Mouse (Mus musculus) cerebellum, postnatal 14 days (tissue): ENCODE measurements around the gene Zmym3.
A peak's percentile ranks its signal among the peaks of the same experiment; 100 is the strongest.

Experiments
- DNase-seq, 2 experiments: peaks; one replicate each; pipeline ENCODE4 v3.0.0; 2021; ENCODE audit warnings: mixed read lengths in 2 of 2

The Zmym3 gene

DNA sequence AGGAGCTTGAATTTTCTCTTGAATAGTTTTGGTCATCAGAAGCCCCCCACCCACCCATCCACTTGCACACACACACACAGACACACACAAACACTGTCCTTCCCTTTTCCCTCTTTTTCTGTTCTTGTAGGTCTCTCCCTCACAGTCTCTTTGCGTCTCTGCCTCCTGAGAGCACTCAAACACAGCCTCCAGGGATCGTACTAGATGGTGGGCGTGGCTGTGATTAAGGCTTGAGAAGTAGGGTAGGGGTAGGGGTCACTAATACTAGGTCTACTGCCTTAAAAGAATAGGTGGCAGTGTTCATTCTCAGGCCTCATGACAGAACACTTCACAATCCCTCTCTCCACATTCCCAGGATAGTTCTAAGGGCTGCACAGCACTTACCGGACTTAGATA is at the start of gene Zmym3:
Gene Zmym3 (minus strand): TSS at position 150 of the 396 bp plus-strand sequence.
- DNase-seq, result peak in 1 of 2 experiments; percentile 5

DNA sequence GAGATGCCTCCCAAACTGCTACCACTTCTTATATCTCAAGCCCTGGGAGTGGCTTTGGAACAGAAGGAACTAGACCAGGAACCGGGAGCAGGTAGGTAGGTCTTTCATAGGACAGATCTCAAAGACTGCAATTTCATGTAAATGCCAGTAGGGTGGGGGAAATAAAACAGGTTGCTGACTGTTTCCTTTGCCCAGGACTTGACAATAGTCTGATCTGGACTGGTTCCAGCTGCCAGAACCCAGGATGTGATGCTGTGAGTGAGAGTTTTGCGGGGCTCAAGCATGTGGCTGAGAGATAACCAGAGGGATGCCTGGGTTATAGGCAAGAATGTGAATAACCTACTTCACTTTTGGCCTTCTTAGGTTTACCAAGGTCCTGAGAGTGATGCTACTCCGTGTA is 30.9 kb upstream of the Zmym3 start:
- peak in 1 of 2 experiments; percentile 4 for DNase-seq

DNA sequence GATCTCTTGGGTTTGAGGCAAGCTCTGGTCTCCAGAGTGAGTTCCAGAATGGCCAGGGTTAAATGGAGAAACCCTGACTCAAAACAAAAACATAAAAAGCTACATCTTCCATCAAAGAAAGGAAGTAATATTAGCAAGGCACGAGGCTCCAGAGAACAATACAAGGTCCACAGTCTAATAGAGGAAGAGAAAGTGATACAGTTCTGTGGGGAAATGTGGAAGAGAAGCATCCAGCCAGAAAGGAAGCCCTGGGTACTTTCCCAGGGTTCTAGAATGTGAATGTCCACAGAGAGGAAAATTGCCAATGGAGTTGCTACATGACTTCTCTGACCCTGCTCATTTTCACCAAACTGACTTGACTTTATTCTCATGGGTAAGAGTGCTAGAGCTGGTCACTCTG is 30.5 kb upstream of the Zmym3 start:
- DNase-seq, result no peak

DNA sequence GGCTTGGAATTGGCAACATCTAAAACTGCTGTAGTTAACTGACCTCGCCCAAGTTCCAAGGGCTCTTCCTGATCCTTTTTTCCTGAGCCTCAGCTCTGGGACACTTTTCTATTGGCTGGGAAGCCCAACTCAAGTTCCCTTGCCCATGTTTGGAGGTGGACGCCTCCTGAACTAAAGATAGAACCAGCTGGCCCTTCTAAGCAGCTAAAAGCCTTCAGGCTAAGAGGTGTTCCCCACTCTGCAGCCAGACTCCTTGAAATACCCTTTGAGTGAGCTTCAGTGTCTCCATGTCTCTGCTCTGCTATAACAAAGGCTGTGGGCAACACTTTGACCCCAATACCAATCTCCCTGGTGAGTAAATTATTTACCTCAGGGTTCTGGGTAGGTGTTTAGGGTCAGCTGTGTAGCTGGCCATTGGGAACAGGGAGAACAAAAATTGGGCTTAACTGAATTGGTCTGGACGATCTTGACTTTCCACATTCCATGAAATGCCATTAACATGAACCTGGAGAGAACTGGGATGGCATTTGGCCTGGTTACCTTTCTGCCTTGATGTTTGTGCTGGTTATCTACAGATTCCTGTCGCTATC is 28.3 kb upstream of the Zmym3 start, which contains the start of gene Itgb1bp2:
Gene Itgb1bp2 (plus strand): TSS at position 203 of the 590 bp plus-strand sequence.
- DNase-seq, result no peak

DNA sequence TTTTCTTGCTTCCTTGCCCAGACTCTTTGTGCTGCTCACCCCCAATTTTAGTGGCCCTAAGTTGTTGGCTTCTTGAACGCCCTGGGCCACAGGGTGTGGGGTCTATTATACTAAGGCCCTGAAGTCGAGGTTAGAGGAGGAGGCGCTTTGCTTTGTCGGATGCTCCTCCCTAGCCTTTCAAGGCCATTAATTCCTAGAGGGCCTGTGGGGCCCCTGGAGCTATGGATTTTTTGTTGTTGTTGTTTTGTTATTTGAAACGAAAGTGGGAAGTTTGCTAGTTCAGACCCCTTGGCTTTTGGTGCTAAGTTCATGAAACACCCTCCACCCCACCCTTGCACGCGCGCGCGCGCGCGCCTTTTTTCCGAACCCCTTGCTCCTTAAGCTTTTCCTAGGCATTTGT is 9.3 kb upstream of the Zmym3 start:
- peak in 1 of 2 experiments; percentile 24 for DNase-seq

DNA sequence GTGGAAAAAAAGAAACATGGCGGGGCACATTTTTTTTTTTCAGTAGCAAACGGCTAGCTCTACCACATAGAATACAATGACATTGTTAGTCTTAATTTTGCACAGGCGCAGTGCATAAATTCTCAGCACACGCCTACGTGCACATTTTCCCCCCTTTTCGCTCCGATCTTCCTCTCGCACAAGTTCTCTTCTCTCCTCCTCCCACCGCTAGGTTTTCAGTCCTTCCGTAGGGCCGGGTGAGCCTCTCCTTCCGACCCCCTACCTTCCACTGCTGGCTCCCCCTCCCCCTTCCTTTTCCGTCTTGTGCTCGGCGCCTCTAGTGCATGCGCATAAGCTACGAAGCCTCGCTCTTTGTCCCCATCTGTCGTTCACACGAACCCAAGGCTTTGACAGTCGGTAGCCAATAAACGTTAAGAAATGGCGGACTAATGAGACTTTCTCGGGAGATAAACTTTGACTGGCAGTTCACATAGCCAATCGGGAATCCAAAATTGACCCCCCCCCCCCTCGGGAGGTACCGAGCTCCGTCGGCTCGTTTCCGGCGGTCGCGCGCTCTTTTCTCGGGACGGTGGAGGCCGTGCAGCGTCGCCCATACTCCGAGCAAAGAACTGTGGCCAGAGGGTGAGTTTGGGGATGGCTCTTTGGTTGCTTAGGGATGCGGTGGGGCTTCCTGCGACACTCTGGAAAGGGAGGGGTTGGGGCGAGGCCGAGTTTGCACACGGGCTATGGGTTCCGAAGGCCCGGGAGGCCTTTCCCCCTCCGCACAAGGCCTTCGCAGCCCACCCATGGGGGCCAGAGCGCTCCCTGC is 8.7 kb upstream of the Zmym3 start, which contains the start of gene Nono:
Gene Nono (plus strand): TSS at position 177 of the 808 bp plus-strand sequence.
- peak; percentile 88 to 91 for DNase-seq

DNA sequence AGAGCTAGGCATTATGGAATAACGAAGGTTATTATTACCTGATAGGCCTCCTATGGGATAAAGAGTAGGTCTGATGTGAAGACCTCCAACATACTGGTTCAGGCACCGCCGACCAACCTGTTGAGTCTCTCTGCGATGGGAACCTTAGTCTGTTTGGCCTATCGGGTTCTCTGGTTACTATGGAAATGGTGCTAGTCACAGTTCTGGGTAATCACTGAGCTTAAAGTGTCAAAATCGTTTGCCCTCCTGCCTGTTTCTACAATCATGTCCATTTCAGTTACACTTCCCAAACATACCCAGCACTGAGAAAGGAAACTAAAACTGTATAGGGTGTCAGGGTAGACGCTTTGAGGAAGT is 8.1 kb upstream of the Zmym3 start:
- peak in 1 of 2 experiments; percentile 33 for DNase-seq

DNA sequence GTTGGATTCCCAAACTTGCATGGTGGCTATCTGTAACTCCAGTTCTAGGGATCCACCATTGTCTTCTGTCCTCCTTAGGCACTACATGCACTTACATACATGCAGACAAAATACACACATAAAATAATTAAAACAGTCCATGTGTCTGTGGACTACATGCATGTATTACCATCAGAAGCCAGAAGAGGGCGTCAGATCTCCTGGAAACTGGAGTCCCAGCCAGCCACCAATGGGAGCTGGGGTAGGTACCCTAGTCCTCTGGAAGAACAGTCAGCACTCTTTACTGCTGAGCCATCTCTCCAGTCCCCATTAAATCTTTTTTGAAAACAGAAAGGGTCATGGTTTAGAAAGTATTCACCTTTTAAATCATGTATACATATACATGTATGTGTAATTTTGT is 7.1 kb upstream of the Zmym3 start:
- DNase-seq, result peak; percentile 10 to 35

DNA sequence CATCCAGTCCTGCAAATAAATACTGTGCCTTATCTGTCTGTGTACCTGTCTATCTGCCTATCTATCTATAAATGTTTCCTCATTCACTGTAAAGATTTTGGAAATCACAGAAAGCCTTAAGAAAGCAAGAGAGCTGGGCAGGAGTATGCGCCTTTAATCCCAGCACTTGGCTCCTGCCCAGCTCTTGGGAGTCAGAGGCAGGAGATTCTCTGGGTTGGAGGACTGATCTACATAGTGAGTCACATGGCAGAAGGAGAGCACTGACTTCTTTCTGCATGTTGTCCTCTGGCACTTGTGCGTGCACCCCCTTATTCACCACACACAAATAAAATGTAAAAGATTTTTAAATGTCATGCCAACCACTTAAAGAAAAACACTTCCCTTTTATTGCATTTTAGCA is 2.8 kb upstream of the Zmym3 start:
- peak; percentile 8 to 29 for DNase-seq

DNA sequence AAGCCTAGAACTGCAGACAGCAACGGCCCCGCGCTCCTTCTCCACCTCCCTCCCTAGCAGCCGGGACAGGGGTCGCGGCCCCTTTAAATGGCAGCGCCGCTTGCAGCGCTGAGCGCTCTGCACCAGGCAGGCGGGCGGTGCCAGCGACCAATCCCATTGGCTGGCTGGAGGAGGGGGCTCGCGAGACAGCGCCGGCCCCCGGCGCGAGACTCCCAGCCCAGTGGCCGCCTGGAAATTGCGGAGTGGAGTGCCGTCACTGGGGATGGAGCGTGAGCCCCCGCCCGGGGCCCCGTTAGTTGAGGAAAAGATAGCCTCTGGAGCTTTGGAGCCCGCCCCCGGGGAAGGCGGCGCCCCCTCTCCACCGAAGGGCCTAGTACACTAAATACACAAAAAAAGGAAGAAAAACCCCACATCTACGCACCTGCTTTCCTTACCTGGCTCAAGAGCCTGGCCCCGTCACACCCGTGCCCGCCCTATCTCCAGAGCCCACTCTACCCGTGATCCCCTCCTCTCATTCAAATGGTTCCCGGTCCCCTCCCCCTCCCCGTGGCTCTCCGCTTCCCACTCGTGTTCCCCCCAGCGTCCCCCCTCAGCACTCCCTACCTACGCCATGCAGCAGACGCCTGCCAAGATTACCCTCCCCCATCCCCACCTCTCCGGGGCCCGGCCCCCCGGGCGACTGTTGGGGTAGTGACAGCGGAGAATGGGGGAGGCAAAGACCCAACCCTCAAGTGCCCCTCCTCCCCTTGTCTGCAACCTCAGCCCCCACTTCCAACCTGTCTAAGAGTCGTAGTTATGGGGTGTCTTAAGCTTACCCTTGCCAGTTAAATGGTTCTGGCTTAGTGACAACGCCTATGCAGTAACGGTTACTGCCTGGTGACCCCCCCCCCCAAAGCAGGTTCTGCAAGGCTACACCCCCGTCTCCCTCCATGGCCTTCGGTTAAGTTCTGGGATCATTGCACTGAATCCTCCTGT is 637 bp downstream of the Zmym3 start:
- DNase-seq, result peak; percentile 91

DNA sequence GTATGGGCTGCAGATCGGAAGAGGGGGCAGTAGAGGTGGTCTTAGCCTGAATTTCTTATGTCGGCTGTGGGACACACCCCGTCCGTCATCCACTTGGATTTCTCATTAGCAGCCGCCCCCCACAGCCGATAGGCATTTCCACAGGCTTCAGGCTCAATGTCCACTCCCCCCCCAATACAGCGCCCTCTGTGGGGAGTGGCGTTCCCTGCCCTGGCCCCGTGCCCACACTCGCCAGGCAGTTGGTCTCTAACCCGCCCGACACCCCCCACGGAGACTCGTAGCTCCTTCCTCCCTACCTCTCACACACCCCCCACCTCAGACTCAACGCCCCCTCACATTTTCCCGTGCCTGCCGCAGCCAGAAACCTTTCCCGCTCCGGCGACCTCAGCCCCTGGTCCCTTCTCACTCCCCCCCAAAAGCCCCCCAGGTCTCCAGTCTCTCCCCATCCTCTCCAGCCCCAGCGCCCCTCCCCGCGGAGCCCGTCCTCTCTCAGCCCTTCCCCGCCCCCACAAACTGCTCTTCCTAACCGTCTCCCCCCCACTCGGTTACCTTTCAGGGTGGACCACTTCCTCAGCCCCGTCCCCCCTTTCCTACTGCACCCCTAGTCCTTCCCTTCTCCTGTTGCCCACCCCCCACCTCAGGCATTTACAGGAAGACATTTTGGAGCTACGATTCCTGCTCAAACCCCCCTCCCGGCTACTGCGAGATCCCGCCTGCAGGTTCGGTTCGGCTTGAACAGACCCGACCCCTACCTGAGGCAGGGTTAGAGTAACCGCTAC is 1.5 kb downstream of the Zmym3 start:
- DNase-seq, result peak; percentile 69 to 86

DNA sequence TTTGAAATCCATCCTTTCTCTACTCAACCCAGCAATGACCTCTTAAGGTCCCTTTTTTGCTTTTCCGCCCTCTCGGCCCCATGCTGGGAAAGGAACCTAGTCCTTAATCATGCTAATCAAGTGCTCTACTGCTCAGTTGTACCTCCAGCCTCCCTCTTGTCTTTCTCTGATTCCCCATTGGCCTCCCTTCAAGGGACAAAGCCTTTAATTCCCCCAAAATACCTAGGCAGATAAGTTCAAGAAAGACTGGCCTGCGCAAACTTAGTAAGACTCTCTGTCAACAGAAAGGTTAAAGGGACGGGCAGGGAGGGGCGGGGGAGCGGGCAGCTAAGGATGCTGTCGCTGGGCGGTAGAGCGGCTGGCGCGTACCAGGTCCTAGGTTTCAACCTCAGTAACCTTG is 24.2 kb downstream of the Zmym3 start:
- DNase-seq, result no peak

DNA sequence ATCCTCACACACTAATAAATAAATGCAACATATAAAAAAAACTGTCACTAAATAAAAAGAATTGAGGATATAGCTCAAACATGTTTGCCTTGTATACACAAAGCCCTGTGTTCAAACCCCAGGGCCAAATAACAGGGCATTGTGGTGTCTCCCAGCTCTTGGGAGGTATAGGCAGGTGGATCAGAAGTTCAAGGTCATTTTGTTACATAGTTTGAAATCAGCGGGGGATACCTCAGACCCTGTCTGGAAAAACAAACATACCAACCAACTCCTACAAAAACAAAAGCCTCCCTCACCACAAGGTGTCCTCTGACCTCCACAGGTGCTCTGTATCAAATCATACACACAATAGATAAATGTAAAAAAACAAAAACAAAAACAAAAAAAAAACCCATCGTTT is 26.3 kb downstream of the Zmym3 start:
- DNase-seq, result no peak

DNA sequence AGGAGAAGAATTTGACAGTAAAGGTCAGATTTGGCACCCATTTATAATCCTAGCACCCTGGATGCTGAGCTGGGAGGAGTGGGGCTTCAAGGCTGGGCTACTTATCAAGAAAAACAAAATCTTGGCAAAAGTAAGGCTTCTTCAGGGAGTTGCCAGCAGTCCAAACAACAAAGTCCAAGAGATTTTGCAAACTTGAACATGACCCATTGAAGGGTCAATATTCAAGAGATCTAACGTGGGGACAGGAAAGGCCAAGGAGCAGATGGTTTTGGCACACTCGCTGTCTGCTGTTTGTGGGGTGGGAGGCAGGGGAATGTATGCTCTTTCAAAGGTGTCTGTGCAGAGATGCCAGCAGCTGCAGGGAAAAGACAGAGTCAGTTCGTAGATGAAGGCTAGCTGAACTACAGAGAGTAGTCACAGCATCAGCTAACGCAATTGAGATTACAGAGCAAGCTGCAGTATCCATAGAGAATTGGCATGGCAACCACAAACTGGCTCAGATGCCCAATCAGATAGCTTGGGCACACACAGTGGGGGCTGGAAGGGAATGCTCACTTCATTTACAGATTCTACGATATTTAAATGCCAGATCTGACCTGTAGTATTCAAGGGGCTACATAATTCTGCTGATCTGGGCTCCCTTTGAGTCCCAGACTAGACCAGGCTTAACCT is 31.6 kb downstream of the Zmym3 start:
- no peak for DNase-seq

DNA sequence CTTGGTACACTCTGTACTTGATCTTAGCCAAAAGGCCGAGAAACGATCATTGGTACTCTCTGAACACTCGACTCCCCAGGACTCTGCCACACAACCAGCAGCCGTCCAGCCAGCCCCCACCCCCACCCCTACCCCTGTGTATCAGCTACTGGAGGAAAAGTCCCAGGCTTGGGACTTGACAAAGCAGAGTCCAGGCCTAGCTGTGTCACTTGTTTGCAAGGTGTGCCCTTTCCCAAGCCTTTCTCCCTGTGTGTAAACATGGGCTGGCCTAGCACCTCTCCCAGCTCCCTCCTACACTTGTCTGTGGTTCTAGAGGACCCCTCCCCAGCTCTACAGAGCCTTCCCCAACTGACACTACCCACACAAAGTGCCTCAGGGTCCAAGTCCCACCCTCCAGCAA is 34.4 kb downstream of the Zmym3 start:
- no peak for DNase-seq

DNA sequence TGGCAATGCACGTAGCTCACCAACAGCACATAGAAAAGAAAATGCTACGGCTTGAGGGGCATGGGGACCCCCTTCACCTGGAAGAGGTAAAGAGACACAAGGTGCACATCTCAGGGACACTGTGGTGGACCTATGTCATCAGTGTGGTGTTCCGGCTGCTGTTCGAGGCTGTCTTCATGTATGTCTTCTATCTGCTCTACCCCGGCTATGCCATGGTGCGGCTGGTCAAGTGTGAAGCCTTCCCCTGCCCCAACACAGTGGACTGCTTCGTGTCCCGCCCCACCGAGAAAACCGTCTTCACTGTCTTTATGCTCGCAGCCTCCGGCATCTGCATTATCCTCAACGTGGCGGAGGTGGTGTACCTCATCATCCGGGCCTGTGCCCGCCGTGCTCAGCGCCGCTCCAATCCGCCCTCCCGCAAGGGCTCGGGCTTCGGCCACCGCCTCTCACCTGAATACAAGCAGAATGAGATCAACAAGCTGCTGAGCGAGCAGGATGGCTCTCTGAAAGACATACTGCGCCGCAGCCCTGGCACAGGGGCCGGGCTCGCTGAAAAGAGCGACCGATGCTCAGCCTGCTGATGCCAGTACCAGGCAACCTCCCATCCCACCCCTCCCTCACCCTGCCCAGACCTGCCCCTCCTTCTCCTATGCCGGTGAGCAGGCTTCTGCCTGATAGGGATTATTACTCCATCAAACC is 36.1 kb downstream of the Zmym3 start:
- peak; percentile 50 to 51 for DNase-seq

DNA sequence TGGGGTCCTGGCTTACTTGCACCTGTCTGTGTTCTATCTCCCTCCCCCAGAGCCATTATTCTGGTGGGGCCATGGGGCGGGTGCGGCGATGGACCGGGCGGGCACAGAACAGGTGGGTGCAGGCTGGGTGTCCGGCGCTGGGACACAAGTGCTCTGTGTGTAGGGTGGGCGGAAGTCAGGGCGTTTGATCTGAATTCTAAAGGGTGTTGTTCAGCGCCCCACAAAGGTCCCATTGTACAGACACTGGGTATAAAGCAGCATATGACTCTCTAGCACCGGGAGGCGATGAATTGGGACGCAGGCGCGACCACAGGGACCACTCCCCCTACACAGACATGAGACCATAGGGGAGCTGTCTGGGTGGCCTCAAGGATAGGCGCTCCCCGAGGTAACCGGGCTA is 37.2 kb downstream of the Zmym3 start:
- DNase-seq, result no peak

DNA sequence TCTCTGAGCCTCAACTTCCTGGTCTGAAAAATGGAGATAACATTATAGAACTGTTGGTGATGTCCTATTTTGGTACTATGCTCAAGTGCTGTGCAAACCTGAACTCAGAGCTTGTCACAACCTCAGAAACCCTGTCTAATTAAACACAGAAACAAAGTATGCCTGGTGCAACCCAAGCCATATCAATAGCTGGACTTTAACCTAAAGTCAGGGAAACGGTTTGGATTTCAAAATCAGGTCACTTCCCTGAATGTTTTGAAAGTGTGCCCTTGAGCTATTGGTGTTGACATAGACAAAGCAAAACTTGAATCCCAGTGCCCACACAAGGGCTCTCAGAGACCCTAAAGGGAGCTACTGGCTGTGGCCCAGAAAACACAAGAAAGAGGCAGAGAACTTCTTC is 40.9 kb downstream of the Zmym3 start:
- DNase-seq, result no peak

DNA sequence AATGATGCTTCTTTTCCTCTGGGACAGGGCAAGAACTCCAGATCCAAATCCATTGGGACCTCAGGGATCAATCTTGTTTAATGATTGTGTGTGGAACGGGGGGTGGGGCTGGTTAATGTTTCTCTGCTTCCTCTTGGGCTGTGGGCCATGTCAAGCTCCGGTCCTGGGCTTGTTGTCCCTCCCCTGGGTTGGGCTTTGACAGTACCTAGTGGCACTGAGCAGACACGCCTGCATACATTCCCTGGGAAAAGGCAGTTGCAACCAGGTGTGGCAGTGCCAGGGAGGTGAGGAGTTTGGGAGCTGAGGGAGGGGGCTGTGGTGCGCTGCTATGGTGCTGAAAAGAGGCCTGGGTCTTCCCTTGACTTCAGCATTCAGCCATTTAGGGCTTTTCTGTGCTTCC is 43.6 kb downstream of the Zmym3 start:
- no peak for DNase-seq

DNA sequence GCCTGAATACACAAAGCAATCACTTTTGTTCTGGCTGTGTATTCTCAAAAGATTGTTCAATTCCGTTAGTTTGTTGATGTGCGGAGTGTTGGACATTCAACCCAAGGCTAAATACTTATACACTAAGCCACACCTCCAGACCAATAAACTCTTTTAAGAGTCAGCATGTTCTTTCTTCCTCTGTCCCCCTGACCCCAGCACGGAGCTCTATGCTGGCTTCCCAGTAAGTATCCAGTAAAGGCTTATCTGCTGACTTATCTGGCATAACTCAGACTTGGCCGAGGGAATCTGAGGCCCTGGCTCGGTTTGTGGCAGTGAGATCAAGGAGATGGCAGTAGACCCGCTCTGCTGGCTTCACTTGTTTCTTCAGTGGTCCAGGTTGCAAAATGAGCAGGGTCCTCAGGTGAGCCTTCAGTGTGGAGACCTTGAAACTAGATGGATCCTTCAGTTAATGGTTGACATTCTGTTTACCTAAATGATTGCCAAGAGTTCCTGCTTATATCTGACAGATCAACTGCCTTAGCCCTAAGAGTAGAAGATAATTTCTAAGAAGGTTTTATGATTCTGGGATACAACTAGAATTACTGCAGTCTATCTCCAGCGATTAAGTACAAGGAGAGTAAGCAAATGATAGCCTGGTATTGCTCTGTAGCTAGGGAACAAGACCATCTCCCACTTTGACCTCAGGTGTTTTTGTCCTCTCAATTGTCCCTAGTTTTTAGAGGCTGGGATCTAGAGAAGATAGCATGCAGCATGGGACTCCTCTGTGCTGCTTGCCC is 44.3 kb downstream of the Zmym3 start, which contains the start of gene Gjb1:
Gene Gjb1 (plus strand): TSS at position 189 of the 779 bp plus-strand sequence.
- DNase-seq, result no peak
